Mouse (Mus musculus) cerebellum, adult 18-20 months (tissue): ENCODE measurements around the gene Gstcd.

Experiments used
- DNase-seq, 2 experiments: peaks; one replicate each; pipeline ENCODE4 v3.0.0; 2021

The Gstcd gene

GRCm38 (mm10) chr3:133007250-133007649, 84.6 kb downstream of the Gstcd start:
- DNase-seq: no peak

GRCm38 (mm10) chr3:132996299-132996698, 95.5 kb downstream of the Gstcd start:
- DNase-seq: no peak

DNA sequence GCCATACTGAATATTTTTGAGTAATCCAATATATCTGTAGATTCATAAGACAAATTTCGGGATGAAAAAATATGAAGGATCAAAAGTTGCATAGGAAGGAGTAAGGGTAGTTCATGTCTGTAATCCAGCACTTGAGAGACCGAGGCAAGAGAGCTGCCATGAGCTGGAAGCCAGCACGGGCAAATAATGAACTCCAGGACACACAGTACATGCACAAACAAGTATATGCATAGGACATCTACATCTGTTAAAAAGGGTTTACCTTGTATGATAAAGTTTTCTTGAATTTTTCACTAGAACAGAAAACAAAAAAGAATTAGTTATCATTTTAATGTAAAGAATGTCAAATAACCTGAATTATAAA, 95.9 kb downstream of the Gstcd start:
- DNase-seq: no peak

- no peak for DNase-seq
Observed at GRCm38 (mm10) chr3:132995172-132995903, 96.5 kb downstream of the Gstcd start.

- no peak for DNase-seq
Observed at GRCm38 (mm10) chr3:132986188-132986587, 105.6 kb downstream of the Gstcd start.

- DNase-seq: no peak
Observed at GRCm38 (mm10) chr3:132983845-132984485, 107.9 kb downstream of the Gstcd start.

- no peak for DNase-seq
Observed at GRCm38 (mm10) chr3:132981968-132982367, 109.9 kb downstream of the Gstcd start.

DNA sequence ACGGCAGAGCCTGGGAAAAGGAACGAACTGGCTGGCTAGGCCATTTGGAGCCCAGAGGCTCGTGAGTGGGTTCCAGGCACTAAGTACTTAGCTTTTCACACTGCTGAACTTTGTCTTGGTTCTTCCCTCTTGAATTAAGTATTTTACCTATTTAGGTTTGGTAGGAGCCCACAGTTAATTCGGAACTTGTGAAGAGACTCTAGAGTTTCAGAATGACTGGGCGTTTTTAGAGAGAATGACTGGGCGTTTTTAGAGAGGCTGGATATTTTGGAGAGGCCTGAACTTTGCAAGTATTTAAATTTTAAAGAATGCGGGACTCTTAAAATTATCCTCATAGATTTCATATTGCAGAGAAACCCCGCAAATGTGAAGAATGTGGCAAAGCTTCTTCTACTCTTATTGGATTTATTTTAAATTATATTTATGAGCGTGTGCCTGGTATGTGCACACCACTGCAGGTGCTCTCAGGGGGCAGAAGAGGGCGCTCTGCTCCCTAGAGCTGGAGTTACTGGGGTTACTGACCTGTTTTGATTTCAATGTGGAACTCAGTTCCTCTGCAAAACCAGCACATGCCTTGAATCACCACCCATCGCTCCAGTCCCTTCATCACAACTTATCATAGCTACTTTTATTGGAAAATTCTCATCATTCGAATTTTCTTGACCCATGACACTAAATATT, 111.9 kb downstream of the Gstcd start:
- no peak for DNase-seq

DNA sequence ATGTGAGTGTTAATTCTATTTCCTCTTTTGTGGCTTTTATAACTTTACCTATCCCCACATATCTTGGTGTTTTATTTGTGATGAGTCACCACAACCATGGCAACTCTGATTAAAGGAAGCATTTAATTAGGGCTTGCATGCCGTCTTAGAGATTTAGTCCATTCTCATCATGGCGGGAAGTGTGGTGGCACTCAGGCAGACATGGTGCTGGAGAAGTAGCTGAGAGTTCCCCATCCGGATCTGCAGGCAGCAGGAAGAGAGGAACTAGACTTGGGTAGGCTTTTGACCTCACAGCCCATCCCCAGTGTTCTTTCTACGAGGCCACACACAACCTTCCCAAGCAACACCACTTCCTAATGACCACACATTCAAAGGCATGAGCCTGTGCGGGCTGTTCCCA, 125.6 kb downstream of the Gstcd start:
- no peak for DNase-seq

GRCm38 (mm10) chr3:132964715-132965507, 126.9 kb downstream of the Gstcd start:
- no peak for DNase-seq

GRCm38 (mm10) chr3:132962631-132963361, 129.0 kb downstream of the Gstcd start:
- DNase-seq: no peak

GRCm38 (mm10) chr3:132950529-132950880, 141.3 kb downstream of the Gstcd start:
- DNase-seq: no peak

- no peak for DNase-seq
Observed at GRCm38 (mm10) chr3:132949791-132950528, 141.9 kb downstream of the Gstcd start, which contains the start of gene Npnt. Npnt (minus strand) TSS chr3:132950291.

DNA sequence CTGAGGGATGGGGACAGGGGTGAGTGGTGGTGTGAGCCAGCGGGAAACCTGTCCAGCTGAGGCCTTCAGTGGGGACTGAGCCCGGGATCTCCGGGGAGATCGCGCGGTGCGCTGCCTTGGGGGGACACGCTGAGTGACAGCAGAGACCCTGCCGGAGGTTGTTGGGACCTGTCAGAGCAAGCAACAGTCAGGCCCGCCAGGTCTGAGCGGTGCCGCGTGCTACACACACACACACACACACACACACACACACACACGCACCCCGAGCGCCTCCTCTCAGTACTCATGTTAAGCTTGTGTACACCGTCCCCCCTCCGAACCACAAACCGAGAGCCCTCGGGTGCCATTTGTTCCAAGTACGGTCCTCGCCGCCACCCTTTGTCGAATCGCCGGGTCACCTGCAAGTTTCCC, 142.4 kb downstream of the Gstcd start:
- no peak for DNase-seq

GRCm38 (mm10) chr3:132948298-132948795, 143.5 kb downstream of the Gstcd start:
- no peak for DNase-seq

- DNase-seq: no peak
Observed at GRCm38 (mm10) chr3:132946086-132946485, 145.7 kb downstream of the Gstcd start.

DNA sequence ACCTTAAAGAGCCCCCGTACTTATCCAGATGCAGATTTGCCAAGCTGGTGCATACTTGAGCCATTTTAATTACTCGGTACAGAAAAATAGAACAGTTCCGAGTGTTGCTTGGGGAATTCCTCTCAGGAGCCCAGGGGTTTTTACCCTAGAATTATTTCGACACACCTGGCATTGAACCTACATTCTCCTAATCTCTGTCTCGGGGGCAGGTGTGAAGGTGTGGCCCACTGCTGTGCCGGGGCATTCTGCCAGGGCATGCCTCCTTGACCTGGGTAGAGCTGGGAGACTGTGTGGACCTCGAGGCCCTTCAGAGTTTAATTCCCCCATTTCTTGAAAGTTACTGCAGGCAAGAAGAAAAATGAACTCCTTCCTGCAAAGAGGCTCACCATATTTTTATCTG, 146.2 kb downstream of the Gstcd start:
- no peak for DNase-seq

DNA sequence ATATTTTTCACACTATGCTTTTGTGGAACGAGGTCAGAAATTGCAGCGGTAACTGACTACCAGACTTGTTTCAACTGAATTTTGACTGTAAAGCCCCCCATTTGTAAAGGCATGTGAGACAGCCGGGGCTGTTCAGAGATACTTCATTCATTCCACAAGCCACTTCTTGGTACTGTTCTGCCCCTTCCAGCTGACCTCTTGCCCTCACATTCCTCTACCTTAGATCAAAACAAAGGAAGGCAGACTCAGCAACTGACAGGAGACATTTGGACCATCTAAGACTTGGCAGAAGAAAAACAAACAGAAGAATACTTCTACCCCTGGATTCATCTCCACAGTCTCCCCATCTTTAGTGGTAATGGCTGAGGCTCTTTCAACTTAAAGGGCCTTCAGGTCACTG, 147.2 kb downstream of the Gstcd start:
- DNase-seq: no peak

DNA sequence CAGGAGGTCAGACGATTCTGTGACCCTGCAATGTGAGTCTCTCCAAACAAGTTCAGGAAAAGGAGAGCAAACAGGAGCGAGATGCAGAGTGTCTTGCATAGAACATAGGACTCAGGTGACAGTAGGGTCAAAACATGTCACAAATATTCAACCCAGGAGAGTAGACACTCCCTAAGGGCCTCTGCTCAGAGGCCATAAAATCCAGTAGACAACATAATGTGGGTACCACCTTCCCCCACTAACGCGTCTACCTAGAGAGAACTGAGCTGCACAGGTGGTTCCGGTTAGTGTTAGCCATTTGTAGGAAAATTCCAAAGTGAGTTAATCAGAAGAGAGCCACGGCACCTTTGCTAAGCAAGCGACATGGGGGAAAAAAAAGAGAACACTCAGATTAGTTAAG, 147.6 kb downstream of the Gstcd start:
- DNase-seq: no peak

DNA sequence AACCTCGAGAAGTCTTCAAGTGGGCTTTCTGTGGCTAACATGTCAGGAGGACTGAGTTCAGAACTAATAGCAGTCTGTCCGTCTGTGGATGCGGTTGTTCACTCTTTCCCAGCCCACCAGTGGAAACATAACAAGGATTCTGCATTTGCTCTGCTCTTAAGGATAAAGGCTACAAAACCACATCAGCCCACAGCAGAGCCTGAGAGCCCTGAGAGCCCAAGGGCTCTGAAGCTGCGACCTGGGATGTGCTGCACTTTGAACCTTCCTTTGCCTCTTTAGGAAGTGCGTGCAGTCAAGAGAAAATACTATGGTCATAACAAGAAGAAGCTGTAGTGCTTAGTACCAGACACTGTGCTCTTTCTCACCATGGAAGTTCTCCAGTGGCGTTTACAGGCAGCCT, 149.1 kb downstream of the Gstcd start:
- DNase-seq: no peak

GRCm38 (mm10) chr3:132940181-132940990, 151.4 kb downstream of the Gstcd start:
- DNase-seq: no peak
